Mouse (Mus musculus) left cerebral cortex, adult 9 months (tissue): ENCODE data around the gene Ccr9.

Experiments
- DNase-seq, 2 experiments: peaks; one replicate each; pipeline ENCODE4 v3.0.0; 2022; ENCODE audit warnings: low spot score in 2 of 2

The Ccr9 gene

DNA sequence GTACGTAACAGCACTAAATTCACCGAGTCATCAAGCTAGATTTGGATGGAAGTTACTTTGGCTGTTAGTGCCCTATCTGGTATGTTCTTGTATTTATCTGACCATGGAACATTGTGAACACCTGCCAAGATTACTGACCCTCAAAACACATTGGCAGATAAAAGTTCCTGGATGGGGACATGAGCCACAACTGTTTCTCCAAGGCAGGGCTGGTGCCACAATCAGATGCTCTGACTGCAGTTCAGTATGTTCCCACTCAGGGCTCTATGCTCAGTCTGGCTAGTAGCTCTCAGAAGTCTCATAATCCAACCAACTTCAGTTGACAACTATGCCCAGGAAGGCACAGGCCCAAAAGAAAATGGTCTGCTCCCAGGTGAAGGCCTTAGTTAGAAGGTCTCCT, 124.2 kb downstream of the Ccr9 start:
- DNase-seq, result no peak

DNA sequence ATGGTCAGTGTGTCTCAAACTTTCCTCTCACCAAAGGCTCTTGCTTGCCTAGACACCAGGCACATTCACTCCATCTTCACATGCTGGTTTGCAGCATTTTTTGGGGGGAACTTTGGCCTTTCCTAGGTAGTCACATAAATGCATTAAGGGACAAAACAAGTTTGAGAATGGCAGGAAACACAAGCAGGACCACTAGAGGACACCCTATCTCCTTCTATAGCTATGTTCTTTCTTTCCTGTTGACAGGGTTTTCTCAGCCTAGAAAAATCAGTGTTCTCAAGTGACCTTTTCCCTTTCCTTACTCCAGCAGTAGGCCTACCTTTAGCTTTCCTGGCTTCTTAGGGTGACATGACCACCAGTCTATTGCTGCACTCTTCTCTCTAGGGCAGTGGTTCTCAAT, 124.7 kb downstream of the Ccr9 start:
- no peak for DNase-seq

DNA sequence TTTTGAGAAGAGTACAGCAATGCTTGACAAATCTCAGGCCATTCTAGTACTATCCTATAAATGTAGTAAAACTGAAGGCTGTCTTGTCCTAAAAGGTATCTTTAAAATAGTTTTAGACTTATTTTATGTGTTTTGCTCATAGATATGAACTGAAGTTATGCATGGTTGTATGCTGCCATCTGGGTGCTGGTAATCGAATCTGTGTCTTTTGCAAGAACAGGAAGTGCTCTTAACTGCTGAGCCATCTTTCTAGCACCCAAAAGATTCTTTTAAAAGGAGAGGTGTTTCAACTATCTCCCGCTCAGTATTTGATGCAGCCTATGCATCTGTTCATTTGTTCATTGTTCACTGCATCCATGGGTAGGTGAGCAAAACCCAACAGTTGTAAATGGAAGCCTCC, 127.0 kb downstream of the Ccr9 start:
- no peak for DNase-seq

DNA sequence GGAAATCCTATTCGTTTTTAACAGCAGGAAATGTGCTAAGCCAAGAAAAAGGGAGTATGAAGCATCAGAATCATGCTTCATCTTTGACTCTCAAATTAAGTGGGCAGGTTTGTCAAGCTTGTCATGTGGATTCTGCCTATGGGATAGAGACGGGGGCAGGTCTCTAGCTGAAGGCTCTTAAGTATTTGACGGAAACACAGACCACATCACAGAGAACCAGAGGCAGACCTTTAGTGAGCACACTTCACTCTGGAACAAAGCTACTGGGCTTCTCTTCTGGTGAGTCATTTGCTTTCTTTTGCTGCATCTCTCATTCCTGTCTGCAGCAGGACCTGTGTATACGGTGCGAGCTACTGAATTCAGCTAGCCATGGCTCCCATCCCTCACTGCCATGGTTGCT, 128.0 kb downstream of the Ccr9 start, which contains the start of gene Cxcr6:
Gene Cxcr6, plus strand, starts transcription at position 209 of the 400 bp plus-strand sequence.
- no peak for DNase-seq

DNA sequence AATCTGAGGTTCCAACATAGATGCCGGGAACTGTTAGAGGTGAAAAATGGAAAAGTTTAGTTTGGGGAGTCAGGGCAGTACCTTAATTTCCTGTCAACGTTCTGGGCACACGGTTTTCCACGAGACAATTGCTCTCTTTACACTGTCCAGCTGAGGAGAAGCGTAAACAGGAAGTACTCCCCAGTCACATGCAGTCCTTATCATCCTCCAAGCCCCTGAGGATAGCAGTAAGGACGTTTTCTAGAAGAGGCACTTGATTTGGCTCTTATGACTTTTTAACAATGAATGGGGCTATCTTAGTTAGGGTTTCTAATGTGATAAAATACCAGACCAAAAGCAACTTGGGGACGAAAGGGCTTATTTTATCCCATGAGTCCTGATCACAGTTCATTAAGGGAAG, 130.3 kb downstream of the Ccr9 start:
- no peak for DNase-seq

DNA sequence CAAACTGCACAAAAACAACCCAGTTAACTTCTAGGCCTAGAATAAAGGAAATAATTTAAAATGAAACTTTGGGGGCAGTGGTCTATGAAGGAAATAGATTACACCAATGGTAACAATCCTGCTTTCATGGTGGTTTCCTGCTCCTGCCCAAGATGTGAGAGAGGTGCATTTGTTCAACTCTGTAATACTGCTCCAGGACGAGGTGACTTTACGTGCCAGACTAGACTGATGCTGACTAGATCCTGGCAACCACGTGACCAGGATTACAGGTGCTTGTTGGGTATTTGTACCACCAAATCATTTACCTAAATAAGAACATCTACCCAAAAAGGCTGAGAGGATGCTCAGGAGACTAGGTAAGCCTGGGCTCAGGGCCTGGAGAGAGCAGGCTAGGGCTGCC, 133.6 kb downstream of the Ccr9 start:
- DNase-seq, result no peak

DNA sequence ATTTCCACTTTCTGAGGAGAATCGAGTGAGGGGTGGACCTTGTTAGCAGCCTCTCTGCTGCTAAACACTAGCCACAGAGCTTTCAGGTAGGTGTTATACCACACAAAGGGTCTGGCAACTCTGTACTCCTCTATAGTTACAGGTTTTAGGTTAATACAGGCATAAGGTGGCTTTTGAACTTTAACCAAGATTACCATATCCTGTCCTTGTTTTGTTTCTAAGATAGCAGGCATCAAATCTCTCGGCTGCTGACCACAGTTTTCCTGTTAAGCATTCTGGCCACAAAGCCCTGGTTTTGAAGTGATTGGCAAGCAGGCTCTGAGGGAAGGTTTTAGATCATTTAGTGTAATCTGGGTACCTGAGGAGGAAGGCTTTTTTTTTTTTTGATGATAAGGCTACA, 136.1 kb downstream of the Ccr9 start:
- DNase-seq, result no peak

DNA sequence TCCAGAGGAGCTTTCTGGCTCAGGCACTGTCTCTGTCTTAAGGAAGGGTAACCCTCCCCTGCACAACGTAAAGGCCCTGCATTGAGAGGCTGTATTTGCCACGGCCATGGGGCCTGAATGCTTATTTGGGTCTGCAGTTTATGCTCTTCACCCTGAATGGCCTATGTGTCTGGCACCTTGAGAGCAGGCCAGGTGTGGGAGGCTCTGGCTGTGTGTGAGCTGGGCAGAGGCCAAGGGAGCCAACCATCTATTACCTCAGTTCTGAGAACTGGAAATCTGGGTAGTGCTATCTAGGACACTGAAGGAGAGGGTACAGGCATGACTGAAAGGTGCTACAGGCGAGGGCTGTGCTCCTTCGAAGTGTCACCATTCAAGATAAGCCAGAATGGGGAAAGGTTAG, 136.6 kb downstream of the Ccr9 start:
- no peak for DNase-seq

DNA sequence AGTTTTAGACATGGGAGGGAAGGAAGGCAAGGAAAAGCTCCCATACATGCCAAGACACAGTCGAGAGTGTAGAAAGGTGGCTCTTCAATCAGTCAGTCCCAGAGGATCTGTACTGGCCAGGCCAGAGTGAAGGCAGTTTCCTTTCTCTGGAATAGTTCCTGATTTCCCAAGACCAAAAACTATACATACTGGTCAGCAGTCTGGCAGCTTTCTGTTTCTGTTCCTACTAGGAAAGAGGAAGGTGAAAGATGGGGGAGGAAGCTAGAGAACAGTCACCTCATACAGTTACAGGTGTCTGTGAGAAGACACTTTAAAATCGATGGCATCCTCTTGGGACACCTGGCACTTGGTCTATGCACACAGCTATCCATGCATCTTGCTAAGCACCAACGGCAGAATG, 137.2 kb downstream of the Ccr9 start:
- no peak for DNase-seq

DNA sequence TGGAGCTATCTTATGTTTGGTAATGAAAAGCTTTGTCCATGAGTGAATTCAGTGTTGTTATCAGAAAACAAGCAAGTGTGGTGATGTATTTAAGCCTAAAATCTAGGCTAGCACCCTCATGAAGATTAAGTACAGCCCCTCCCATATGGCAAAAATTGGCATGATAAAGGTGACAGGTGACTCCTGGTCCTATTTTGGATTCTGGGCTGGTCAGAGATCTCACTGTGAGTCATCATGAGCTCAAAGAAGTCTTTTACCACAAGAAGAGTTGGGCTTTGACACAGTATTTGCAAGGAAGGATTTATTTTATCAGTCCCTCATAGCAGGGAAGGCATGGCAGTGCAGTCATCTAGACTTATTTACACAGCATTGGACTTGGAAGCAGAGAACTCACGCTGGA, 137.8 kb downstream of the Ccr9 start:
- DNase-seq, result no peak

DNA sequence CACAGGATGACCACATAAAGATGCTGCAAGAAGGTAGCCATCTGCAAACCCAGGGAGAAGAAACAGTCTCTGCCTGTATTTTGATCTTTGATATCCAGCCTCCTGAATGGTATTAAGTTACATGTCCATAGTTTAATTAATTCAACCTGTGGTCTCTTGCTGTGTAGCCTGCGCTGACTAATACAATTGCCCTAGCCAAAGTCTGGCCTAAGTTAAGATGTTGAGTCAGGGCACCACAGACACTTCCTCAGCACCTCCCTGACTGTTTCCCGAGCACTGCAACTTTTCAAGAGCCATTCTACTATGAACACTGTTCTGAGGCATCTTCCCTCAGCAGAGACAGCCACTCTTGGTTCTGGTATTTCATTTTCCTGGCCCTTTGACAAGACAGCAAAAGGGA, 140.4 kb downstream of the Ccr9 start:
- no peak for DNase-seq

DNA sequence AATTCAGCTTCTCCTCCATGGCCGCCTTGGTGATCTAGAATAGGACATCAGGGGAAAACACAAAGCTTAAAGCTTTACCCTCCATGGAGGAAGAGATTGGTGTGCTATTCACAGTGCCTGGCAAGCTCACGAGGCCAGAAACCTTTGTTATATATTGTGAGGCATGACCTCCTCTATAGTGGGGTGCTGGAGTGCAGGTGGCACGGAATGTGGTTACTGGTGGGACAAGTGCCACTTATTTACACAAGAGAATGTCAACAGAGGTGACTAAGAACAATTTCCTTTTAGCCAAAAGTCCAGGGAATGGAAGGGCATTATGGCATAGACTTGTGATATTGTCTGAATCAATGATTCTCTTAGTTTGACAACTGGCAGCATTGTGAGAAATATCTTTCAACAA, 148.4 kb downstream of the Ccr9 start:
- no peak for DNase-seq

DNA sequence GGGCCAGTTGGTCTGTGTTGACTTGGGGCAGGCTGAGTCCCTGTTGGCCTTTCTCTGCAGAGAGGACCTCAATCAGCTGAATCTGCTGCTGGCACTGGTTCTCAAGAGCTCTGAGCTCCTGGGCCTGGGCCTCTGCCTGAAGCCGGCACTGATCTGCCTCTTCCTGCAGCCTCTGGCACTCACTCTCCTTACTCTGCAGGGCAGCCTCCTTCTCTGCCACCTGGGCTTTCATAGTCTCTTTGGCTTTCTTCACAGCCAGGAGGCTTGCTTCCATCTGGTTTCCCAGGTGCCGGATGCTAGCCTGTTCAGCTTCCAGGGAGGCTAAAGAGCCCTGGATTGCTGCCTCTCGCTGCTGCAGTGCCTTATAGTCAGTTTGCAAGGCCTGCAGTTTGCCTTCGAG, 150.7 kb downstream of the Ccr9 start:
- peak in 1 of 2 experiments; percentile 43 for DNase-seq
